Mouse (Mus musculus) adrenal gland, adult 2 months (tissue): ENCODE results near the gene 2210010C04Rik. TPM values are rescaled to one million over a fixed set of nuclear protein-coding genes. Genes with fewer than 3 reads are reported as not detected.
"Not testable (repeated sequence)": the region's sequence is repeated elsewhere in the genome, so short reads cannot be mapped to it uniquely, and the experiment has no call there.

Experiments
- DNase-seq: peaks from one replicate; pipeline ENCODE4 v3.0.0; 2021
- polyA plus RNA-seq: library from polyadenylated mRNA; depleted of rRNA; stranded (reverse); fragments of >200 nt; gene quantifications from 2 replicates; pipeline ENCODE4 v1.2.3, GENCODE M21; 2012; rRNA removed
- total RNA-seq, 2 experiments: library from RNA; stranded (reverse); gene quantifications; 2 replicates each; pipeline ENCODE4 v1.2.3; 2021

Gene 2210010C04Rik
- total and polyA plus RNA-seq, 3 experiments, result 0.08 TPM; not detected in 2

DNA sequence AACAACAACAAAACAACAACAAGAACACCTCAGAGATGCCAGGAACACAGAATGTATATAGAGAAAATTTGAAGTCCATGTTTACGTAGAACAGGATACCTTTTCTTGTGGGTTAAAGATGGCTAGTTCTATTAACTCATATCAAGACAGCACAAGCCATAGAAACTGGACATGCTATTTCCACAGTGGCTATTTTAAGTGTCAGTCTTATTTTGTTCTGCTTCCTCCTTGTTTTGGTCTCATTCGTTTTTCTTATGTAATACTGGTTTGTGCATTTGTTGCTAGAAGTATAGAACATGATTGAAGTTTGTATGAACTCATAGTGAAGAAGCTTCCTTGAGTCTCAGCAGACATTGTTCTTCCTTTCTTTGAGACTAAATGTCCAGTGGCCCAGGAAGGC, 16.2 kb downstream of the 2210010C04Rik start:
- DNase-seq, result no peak

DNA sequence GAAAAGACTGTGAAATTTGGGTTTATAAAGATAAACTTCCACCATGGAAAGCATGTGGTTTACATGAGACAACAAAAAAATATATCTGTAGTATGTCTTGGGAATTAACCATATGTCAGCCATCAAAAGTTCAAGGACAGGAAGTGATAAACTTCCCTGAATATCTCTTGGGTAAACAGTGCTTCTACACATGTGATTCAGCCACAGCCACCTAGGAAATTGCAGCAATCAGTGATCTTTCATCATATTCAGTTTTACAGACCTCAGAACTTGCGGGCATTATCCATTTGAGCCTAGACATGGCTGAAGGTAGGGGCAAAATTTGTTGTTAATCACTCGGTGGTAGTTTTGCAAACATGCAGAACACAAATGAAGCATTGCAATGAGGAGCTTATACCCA, 16.7 kb downstream of the 2210010C04Rik start:
- no peak for DNase-seq

DNA sequence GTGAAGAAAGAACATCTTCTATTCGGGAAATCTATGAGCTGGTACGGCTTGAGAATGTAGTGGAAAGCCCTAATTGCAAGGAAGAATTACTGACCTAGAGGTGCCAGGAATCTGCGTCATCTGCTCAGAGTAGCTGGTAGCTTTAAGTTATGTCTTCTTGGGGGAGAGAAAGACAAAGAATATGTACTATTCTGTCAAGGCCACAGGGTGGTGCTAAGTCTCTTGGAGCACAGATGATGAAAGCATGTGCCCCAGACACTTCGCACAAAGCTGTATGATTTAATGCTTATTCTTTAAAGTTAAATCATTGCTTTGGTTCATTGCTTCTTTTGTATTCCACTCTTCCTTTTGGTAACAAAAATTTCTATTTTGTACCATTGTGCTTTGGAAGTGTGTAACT, 20.2 kb downstream of the 2210010C04Rik start:
- DNase-seq, result no peak

DNA sequence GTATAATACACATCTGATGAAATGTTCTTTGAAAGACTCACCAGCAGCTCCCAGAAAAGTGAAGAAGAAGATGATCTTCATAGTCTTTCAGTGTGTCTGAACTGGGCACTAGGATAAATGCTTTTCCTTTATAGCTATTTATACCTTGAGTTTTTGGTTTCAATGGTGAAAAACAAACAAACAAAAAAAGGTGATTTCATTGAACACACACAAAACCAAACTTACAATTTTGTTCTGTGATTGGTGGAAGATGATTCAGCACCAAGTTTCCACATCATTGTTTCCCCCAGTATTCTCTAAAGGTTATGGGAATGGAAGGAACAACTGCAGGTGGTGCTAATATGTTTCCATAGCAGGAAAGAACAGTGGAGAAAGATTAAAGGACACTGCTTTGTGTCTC, 35.9 kb downstream of the 2210010C04Rik start, which contains the start of gene Gm2663:
Gene Gm2663, minus strand, starts transcription at position 101 of the 400 bp plus-strand sequence.
- DNase-seq, result not testable (repeated sequence)

Other genes with a start within 250 kb of the 2210010C04Rik start
- gene Moxd2, start 148.0 kb downstream of the 2210010C04Rik start, total RNA-seq, result not detected
- gene Moxd2, start 148.0 kb downstream of the 2210010C04Rik start, polyA plus RNA-seq, result not detected in 2 replicates
- gene Prss58, start 135.1 kb downstream of the 2210010C04Rik start, total RNA-seq, result not detected
- not detected in 2 replicates for gene Prss58, start 135.1 kb downstream of the 2210010C04Rik start, polyA plus RNA-seq
- not detected for gene 1700074P13Rik, start 95.0 kb downstream of the 2210010C04Rik start, total RNA-seq
- not detected in 2 replicates for gene 1700074P13Rik, start 95.0 kb downstream of the 2210010C04Rik start, polyA plus RNA-seq
- gene Gm4744, start 83.6 kb downstream of the 2210010C04Rik start, total RNA-seq, result not detected
- not detected in 2 replicates for gene Gm4744, start 83.6 kb downstream of the 2210010C04Rik start, polyA plus RNA-seq
- not detected for gene 1810009J06Rik, start 70.8 kb downstream of the 2210010C04Rik start, total RNA-seq
- gene 1810009J06Rik, start 70.8 kb downstream of the 2210010C04Rik start, polyA plus RNA-seq, result not detected in 2 replicates
- not detected for gene Gm2663, start 36.0 kb downstream of the 2210010C04Rik start, total RNA-seq
- gene Gm2663, start 36.0 kb downstream of the 2210010C04Rik start, polyA plus RNA-seq, result not detected in 2 replicates